In the genomic region with DNA sequence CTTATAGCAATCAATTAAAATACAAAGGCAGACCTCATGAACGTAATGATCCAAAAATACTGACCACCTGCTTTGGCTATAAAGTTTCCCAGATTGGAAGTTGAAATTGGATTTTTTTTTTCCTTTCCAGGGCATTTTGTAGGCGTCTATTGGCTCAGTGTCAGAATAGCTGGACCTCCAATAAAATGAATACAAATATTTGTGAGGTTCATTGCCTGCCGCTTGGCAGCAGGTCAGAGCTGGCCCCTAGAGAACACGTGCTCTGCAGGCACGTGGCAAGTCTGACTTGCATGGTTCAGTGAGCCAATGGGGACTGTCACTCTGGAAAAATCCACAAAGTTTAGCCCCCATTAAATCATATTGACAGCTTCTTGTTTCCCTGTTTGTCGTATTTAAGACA, we compare ENCODE assay signal across 10 mouse cellular contexts.
DNase-seq lines count a peak whose midpoint lies in the region; ATAC-seq lines count a peak whose summit lies in the region.
"Had no signal": no experiment of that assay in that cellular context is flagged by ENCODE, and none has a peak within 500 bp of the region (broad histone marks: within the 10 kb centered on the region; RNA-seq: fewer than 3 reads in every experiment).

No protein-coding gene starts in this region.

- WGBS in limb, embryonic 12.5 days = 31% methylated on average over 6 of the region's 6 CpGs
- WGBS in limb, embryonic 10.5 days = 76% methylated on average over 6 of the region's 6 CpGs

- H3K9me3 ChIP-seq in limb, embryonic 12.5 days = no peaks in the 10 kb centered on the region
- H3K9me3 ChIP-seq in limb, embryonic 10.5 days (replicated peaks) = no peaks in the 10 kb centered on the region
- H3K9me3 ChIP-seq: forebrain, embryonic 10.5 days; G1E had no signal

- H3K4me1 ChIP-seq in limb, embryonic 12.5 days (replicated peaks) = peaks cover 21% of the 10 kb centered on the region
- H3K4me1 ChIP-seq in limb, embryonic 10.5 days = no peaks in the 10 kb centered on the region
- H3K4me1 ChIP-seq: forebrain, embryonic 10.5 days had no signal

- H3K27me3 ChIP-seq in limb, embryonic 12.5 days = no peaks in the 10 kb centered on the region
- no peaks in the 10 kb centered on the region for H3K27me3 ChIP-seq in limb, embryonic 10.5 days (ENCODE audit: low read depth, poor library complexity, severe bottlenecking)

- no peak overlapping the region for H3K27ac ChIP-seq in limb, embryonic 12.5 days
- no peak overlapping the region for H3K27ac ChIP-seq in limb, embryonic 10.5 days
- H3K27ac ChIP-seq: forebrain, embryonic 10.5 days had no signal

- no peak overlapping the region for H3K4me2 ChIP-seq in limb, embryonic 12.5 days

- no peak for DNase-seq in limb, embryonic 10.5 days (ENCODE audit: low spot score)
- peak; percentile 56 for DNase-seq in adrenal gland, postnatal 10 days
- peak; percentile 63 for DNase-seq in kidney, postnatal 14 days
- DNase-seq in retina, postnatal 1 day = peak; percentile 49
- DNase-seq in frontal cortex, postnatal 14 days (ENCODE audit: low spot score in 2 of 2) = no peak
- no peak for DNase-seq in embryo, embryonic 11 days
- DNase-seq: right cerebral cortex, adult 18-20 months had no signal

- H3K4me3 ChIP-seq in limb, embryonic 12.5 days (replicated peaks) = no peak overlapping the region
- no peak overlapping the region for H3K4me3 ChIP-seq in limb, embryonic 10.5 days
- H3K4me3 ChIP-seq: forebrain, embryonic 10.5 days had no signal

- H3K9ac ChIP-seq in limb, embryonic 12.5 days (replicated peaks) = no peak overlapping the region

- peak; percentile 68; the same call in 1 of the 2 replicates for ATAC-seq in limb, embryonic 12.5 days (ENCODE audit: insufficient number of reproducible peaks, insufficient read depth, low FRiP score, low TSS enrichment, low read depth)

- H3K36me3 ChIP-seq in limb, embryonic 12.5 days = no peaks in the 10 kb centered on the region
- no peaks in the 10 kb centered on the region for H3K36me3 ChIP-seq in limb, embryonic 10.5 days
- H3K36me3 ChIP-seq: forebrain, embryonic 10.5 days; G1E had no signal

Comparison
In these comparisons a context has a peak if more than half of its experiments do, and no peak if none do; other contexts are left out.
1. DNase-seq: peak in adrenal gland, postnatal 10 days (single experiment), kidney, postnatal 14 days (single experiment) and retina, postnatal 1 day (single experiment); none in limb, embryonic 10.5 days (single experiment), frontal cortex, postnatal 14 days (0 of 2) and embryo, embryonic 11 days (single experiment).